Mouse (Mus musculus) right cerebral cortex, postnatal 4 days (tissue): ENCODE data around the gene Aqp8.

Experiments used
- DNase-seq: peaks from one replicate; pipeline ENCODE4 v3.0.0-alpha.2; 2022

The Aqp8 gene

GRCm38 (mm10) chr7:123462070-123462501 lies at the start of gene Aqp8:
Gene Aqp8, plus strand, starts transcription at chr7:123462291.
- no peak for DNase-seq

- DNase-seq, result no peak
These were observed 45.3 kb upstream of the Aqp8 start for GRCm38 (mm10) chr7:123416803-123417202.

GRCm38 (mm10) chr7:123417661-123418060 lies 44.4 kb upstream of the Aqp8 start:
- no peak for DNase-seq

- DNase-seq, result no peak
These were observed 42.1 kb upstream of the Aqp8 start for GRCm38 (mm10) chr7:123419984-123420383.

- no peak for DNase-seq
These were observed 40.1 kb upstream of the Aqp8 start for GRCm38 (mm10) chr7:123421958-123422357.

- DNase-seq, result no peak
These were observed 37.8 kb upstream of the Aqp8 start for GRCm38 (mm10) chr7:123424281-123424680.

- no peak for DNase-seq
These were observed 36.8 kb upstream of the Aqp8 start for GRCm38 (mm10) chr7:123425134-123425757.

- DNase-seq, result no peak
These were observed 32.3 kb upstream of the Aqp8 start for GRCm38 (mm10) chr7:123429624-123430410.

- DNase-seq, result no peak
These were observed 31.7 kb upstream of the Aqp8 start for GRCm38 (mm10) chr7:123430411-123430705.

- DNase-seq, result no peak
These were observed 30.9 kb upstream of the Aqp8 start for GRCm38 (mm10) chr7:123431206-123431605.

GRCm38 (mm10) chr7:123442079-123442478 lies 20.0 kb upstream of the Aqp8 start:
- no peak for DNase-seq

- no peak for DNase-seq
These were observed 13.3 kb upstream of the Aqp8 start for GRCm38 (mm10) chr7:123448794-123449193.

GRCm38 (mm10) chr7:123449676-123450075 lies 12.4 kb upstream of the Aqp8 start:
- DNase-seq, result no peak

- DNase-seq, result no peak
These were observed 11.6 kb upstream of the Aqp8 start for GRCm38 (mm10) chr7:123450515-123450914.

- DNase-seq, result no peak
These were observed 9.5 kb upstream of the Aqp8 start for GRCm38 (mm10) chr7:123452551-123452950.

- DNase-seq, result no peak
These were observed 9.0 kb upstream of the Aqp8 start for GRCm38 (mm10) chr7:123453066-123453465.

- DNase-seq, result no peak
These were observed 7.0 kb upstream of the Aqp8 start for GRCm38 (mm10) chr7:123455088-123455487.

- DNase-seq, result no peak
These were observed 3.8 kb upstream of the Aqp8 start for GRCm38 (mm10) chr7:123458309-123458708.

GRCm38 (mm10) chr7:123459247-123459646 lies 2.8 kb upstream of the Aqp8 start:
- no peak for DNase-seq

- DNase-seq, result no peak
These were observed 775 bp upstream of the Aqp8 start for GRCm38 (mm10) chr7:123461316-123461715.

- DNase-seq, result no peak
These were observed 1.5 kb downstream of the Aqp8 start for GRCm38 (mm10) chr7:123463569-123463968.

GRCm38 (mm10) chr7:123465692-123466387 lies 3.7 kb downstream of the Aqp8 start:
- peak; percentile 81 for DNase-seq

GRCm38 (mm10) chr7:123467961-123468360 lies 5.9 kb downstream of the Aqp8 start:
- no peak for DNase-seq

GRCm38 (mm10) chr7:123487703-123488102 lies 25.6 kb downstream of the Aqp8 start:
- DNase-seq, result no peak
